Mouse (Mus musculus) midbrain, postnatal 0 days (tissue): ENCODE measurements around the gene Slc25a16. TPM values are rescaled to one million over a fixed set of nuclear protein-coding genes. Genes with fewer than 3 reads are reported as not detected.

Source experiments
- ATAC-seq: fragments of 200-750 bp; cut with Nextera tagmentation; 2 replicates; pipeline ENCODE4 v1.8.0; 2017; ENCODE audit warnings: moderate number of reproducible peaks, mild to moderate bottlenecking, moderate TSS enrichment, moderate library complexity; ENCODE audit not compliant: low FRiP score
- DNase-seq: peaks from one replicate; pipeline ENCODE4 v3.0.0-alpha.2; 2015; ENCODE audit warnings: low spot score
- H3K27ac ChIP-seq: fragments of 300-500 bp; sonication (generic); 2 replicates; pipeline ENCODE4 v1.5.1; 2014; ENCODE audit warnings: low read depth, mild to moderate bottlenecking, low read length, mixed read lengths
- H3K27me3 ChIP-seq: fragments of 300-500 bp; sonication (generic); 2 replicates; pipeline ENCODE4 v1.6.1; 2014; ENCODE audit warnings: low read length, control low read depth, mixed read lengths; ENCODE audit not compliant: insufficient read depth
- H3K36me3 ChIP-seq: fragments of 300-500 bp; sonication (generic); 2 replicates; pipeline ENCODE4 v1.6.1; 2014; ENCODE audit warnings: low read length, control low read depth, mixed read lengths; ENCODE audit not compliant: insufficient read depth
- H3K4me1 ChIP-seq: fragments of 300-500 bp; sonication (generic); 2 replicates; pipeline ENCODE4 v1.6.1; 2014; ENCODE audit warnings: mild to moderate bottlenecking, control low read depth, antibody characterized with exemption, low read length, mixed read lengths; ENCODE audit not compliant: insufficient read depth
- H3K4me2 ChIP-seq: fragments of 300-500 bp; sonication (generic); 2 replicates; pipeline ENCODE4 v1.6.1; 2014; ENCODE audit warnings: low read depth, mild to moderate bottlenecking, low read length, mixed read lengths; ENCODE audit not compliant: poor library complexity, severe bottlenecking
- H3K4me3 ChIP-seq: fragments of 300-500 bp; sonication (generic); 2 replicates; pipeline ENCODE4 v1.5.1; 2014; ENCODE audit warnings: low read depth, mild to moderate bottlenecking, low read length, moderate library complexity
- H3K9ac ChIP-seq: fragments of 300-500 bp; sonication (generic); replicated peaks from 2 replicates; pipeline ENCODE4 v1.6.1; 2014; ENCODE audit warnings: mild to moderate bottlenecking, low read length, moderate library complexity, mixed read lengths; ENCODE audit not compliant: poor library complexity, severe bottlenecking
- H3K9me3 ChIP-seq: fragments of 300-500 bp; sonication (generic); 2 replicates; pipeline ENCODE4 v1.6.1; 2016; ENCODE audit warnings: low read length, control low read depth
- CTCF ChIP-seq: IDR thresholded peaks from 2 replicates; pipeline ENCODE4 v1.5.1; 2016; ENCODE audit warnings: antibody characterized with exemption, mild to moderate bottlenecking
- WGBS: fragments of 180-500 bp; shearing (Covaris S2); extraction: QIAGEN DNeasy Blood & Tissue Kit; methylation state at CpG from one replicate; pipeline ENCODE4 v1.1.7; 2014; 5-methylcytosine and 5-hydroxymethylcytosine counted together
- polyA plus RNA-seq: library from polyadenylated mRNA; unstranded; fragments of >200 nt; fragmentation: Nextera tagmentation; extraction: Ambion mirVana; gene quantifications from 2 replicates; pipeline ENCODE4 v1.2.1, GENCODE M21; 2015
- total RNA-seq: library from RNA; depleted of rRNA; stranded (reverse); fragments of >200 nt; gene quantifications from 2 replicates; pipeline ENCODE4 v1.2.3, GENCODE M21; 2014

The Slc25a16 gene
- total and polyA plus RNA-seq, 2 experiments from 2014 or later = 13.7 to 19.0 TPM

DNA sequence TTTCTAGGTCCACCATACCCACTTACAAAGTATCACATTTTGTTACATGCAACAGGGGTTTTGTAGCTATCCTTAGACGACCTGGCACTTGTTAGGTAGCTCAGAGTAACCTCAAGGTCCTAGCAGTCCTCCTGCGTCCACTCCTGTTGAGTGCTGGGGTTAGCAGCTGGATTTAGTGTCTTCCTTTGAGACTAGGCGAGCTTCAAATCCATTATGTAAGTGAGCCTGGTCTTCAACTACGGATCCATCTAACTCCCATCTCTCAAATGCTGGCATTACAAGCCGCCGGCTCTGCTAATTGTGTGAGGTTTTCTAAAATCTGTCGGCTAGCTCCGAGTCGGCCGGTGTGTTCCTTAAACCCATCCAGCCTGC, 59.2 kb downstream of the Slc25a16 start:
- Histone ChIP-seq H3K4me3 (peak overlapping the region; percentile 97), H3K9me3 (no peaks in the 10 kb centered on the region), H3K4me2 (peak overlapping the region; percentile 54), H3K27ac (peak overlapping the region; percentile 88), H3K36me3 (peaks cover 6% of the 10 kb centered on the region; the same call in 1 of the 2 replicates), H3K27me3 (no peaks in the 10 kb centered on the region), H3K4me1 (no peaks in the 10 kb centered on the region), H3K9ac (peak overlapping the region; percentile 99)
- DNase-seq (no peak), ATAC-seq (no peak; the same call in 1 of the 2 replicates)
- 7% methylated on average over 10 of the region's 10 CpGs for WGBS
- TF ChIP-seq CTCF = no peak

GRCm38 (mm10) chr10:62980039-62980954, 59.9 kb downstream of the Slc25a16 start, which contains the start of gene Rufy2:
Rufy2 (plus strand) TSS chr10:62980223.
- H3K27me3 ChIP-seq = no peaks in the 10 kb centered on the region
- H3K4me1 ChIP-seq = no peaks in the 10 kb centered on the region
- peak within 1 kb of the TSS; percentile 88 for H3K27ac ChIP-seq
- peak within 1 kb of the TSS; percentile 99 for H3K9ac ChIP-seq
- peaks cover 8% of the 10 kb centered on the region; the same call in 1 of the 2 replicates for H3K36me3 ChIP-seq
- TF ChIP-seq CTCF = peak; percentile 58
- peak within 1 kb of the TSS; percentile 54 for H3K4me2 ChIP-seq
- H3K9me3 ChIP-seq = no peaks in the 10 kb centered on the region
- under 1% methylated on average over 60 of the region's 77 CpGs for WGBS
- DNase-seq = peak; percentile 90
- ATAC-seq = peak; percentile 90
- peak within 1 kb of the TSS; percentile 97 for H3K4me3 ChIP-seq

DNA sequence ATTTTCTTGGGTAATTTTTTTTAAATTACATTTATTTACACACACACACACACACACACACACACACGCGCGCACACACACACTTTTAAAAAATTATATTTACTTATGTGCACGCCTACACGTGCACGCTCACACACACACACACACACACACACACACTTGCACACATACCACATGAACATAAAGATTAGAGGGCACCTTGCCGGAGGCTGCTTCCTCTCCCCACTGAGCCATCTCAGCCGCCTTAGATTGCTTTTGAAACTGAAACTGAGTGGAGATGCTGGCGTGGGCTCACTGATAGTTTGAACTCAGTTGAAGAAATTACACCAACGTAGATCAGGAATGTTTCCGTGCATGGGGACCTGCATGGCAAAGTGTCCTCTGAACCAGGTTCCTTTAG, 63.6 kb downstream of the Slc25a16 start:
- Histone ChIP-seq H3K9ac (no peak overlapping the region), H3K9me3 (no peaks in the 10 kb centered on the region), H3K4me1 (no peaks in the 10 kb centered on the region), H3K27ac (no peak overlapping the region), H3K27me3 (no peaks in the 10 kb centered on the region), H3K4me2 (no peak overlapping the region), H3K4me3 (no peak overlapping the region), H3K36me3 (peaks cover 17% of the 10 kb centered on the region; the same call in 1 of the 2 replicates)
- no peak for TF ChIP-seq CTCF
- 94% methylated on average over 11 of the region's 11 CpGs for WGBS
- no peak for ATAC-seq
- DNase-seq = no peak

DNA sequence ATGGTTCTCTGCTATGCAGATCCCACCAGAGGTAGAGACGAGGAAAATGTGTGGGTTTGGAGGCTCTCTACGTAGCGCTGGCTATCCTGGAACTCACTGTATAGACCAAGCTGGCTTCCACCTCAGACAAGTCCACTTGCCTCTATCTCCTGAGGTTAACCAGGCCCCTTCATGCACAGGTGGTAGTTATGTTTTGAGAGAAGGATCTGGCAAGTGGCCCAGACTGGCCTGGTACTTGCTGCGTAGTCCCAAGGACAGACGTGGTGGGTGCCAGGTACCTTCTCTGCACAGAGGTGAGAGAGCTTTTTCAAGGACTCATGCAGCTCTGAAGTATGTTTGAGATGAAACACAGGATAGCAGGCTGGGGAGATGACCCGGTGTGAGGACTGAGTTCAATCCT, 64.1 kb downstream of the Slc25a16 start:
- Histone ChIP-seq H3K4me3 (no peak overlapping the region), H3K27me3 (no peaks in the 10 kb centered on the region), H3K36me3 (peaks cover 21% of the 10 kb centered on the region; the same call in 1 of the 2 replicates), H3K9me3 (no peaks in the 10 kb centered on the region), H3K4me2 (no peak overlapping the region), H3K27ac (no peak overlapping the region), H3K4me1 (no peaks in the 10 kb centered on the region), H3K9ac (no peak overlapping the region)
- no peak for TF ChIP-seq CTCF
- ATAC-seq = no peak
- 93% methylated on average over 6 of the region's 6 CpGs for WGBS
- DNase-seq = no peak

- H3K4me1 ChIP-seq = no peaks in the 10 kb centered on the region
- DNase-seq (peak; percentile 50), ATAC-seq (0 out of 2 replicates have a peak, but pooled peaks have one; percentile 25)
- H3K36me3 ChIP-seq = peaks cover 45% of the 10 kb centered on the region
- no peaks in the 10 kb centered on the region for H3K9me3 ChIP-seq
- no peak overlapping the region for H3K9ac ChIP-seq
- H3K27me3 ChIP-seq = no peaks in the 10 kb centered on the region
- H3K27ac ChIP-seq = no peak overlapping the region
- 16% methylated on average over 3 of the region's 3 CpGs for WGBS
- peak; percentile 75 for TF ChIP-seq CTCF
- no peak overlapping the region for H3K4me3 ChIP-seq
- H3K4me2 ChIP-seq = no peak overlapping the region
Measured at GRCm38 (mm10) chr10:62987341-62987740, 66.9 kb downstream of the Slc25a16 start.

GRCm38 (mm10) chr10:62990636-62991035, 70.2 kb downstream of the Slc25a16 start:
- TF ChIP-seq CTCF = no peak
- H3K9me3 ChIP-seq = no peaks in the 10 kb centered on the region
- no peak overlapping the region for H3K4me3 ChIP-seq
- no peak for DNase-seq
- H3K9ac ChIP-seq = no peak overlapping the region
- no peaks in the 10 kb centered on the region for H3K27me3 ChIP-seq
- no peak overlapping the region for H3K27ac ChIP-seq
- no peak for ATAC-seq
- peaks cover 60% of the 10 kb centered on the region for H3K36me3 ChIP-seq
- H3K4me1 ChIP-seq = no peaks in the 10 kb centered on the region
- WGBS = 94% methylated on average over 15 of the region's 15 CpGs
- H3K4me2 ChIP-seq = no peak overlapping the region
